Mouse (Mus musculus): Measurements from ENCODE around the gene Nos1. TPM values are rescaled to one million over a fixed set of nuclear protein-coding genes. Genes with fewer than 3 reads are reported as not detected.

The Nos1 gene
- polyA plus RNA-seq, 1 experiment, result 2.6 TPM

DNA sequence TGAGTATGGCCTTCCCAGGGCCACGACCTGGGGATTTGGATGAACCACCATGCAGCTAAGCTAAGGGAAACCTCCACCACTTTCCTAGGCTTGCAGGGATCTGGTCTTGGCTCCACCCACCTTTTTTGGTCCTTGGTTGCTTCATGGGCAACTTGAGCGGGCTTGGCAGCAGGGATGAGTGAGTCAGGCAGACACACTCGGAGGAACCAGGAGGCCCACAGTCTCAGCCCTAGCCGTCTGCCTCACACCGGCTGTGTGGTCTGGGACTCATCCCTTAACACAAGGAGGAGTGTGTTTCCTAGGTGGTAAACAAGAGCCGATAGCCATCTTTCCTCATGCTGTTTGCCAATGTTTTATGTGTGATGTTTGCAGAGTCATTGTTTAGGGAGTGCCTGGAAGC lies 9.2 kb downstream of the Nos1 start:
- H3K4me3 ChIP-seq (replicated peaks; ENCODE audit: extremely low read depth, low read depth, low read length), result no peak overlapping the region
- H3K4me1 ChIP-seq (ENCODE audit: control insufficient read depth, insufficient read depth, low read length), result no peaks in the 10 kb centered on the region
- TF ChIP-seq POLR2A (IDR thresholded peaks at IDR 0.05; ENCODE audit: borderline replicate concordance, extremely low read depth, low read depth, low read length), result no peak
- no peak for TF ChIP-seq CTCF (IDR thresholded peaks at IDR 0.05; ENCODE audit: insufficient read depth, low read length)
- DNase-seq, result no peak
- 45% methylated on average over 6 of the region's 6 CpGs for WGBS

DNA sequence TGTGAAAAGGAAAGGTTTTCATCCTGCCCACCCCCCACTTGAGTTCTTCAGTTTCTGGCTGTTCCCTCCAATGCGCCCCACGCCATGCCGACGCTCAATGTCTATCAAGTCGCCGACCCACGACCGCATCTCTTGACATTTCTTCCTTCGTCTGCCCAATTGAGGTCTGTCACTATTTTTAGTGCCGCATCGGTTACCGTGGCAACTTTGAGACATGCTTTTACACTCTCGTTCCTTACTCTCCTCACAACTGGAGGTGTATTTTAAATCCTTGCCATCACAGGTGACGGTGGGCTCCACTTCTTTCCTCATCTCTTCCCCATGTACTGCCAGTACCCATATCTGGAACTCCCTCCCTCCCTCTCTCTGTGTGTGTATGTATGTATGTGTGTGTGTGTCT lies 11.0 kb downstream of the Nos1 start:
- no peak overlapping the region for H3K4me3 ChIP-seq (replicated peaks; ENCODE audit: extremely low read depth, low read depth, low read length)
- no peaks in the 10 kb centered on the region for H3K4me1 ChIP-seq (ENCODE audit: control insufficient read depth, insufficient read depth, low read length)
- WGBS, result 76% methylated on average over 14 of the region's 14 CpGs
- DNase-seq, result no peak
- TF ChIP-seq POLR2A (IDR thresholded peaks at IDR 0.05; ENCODE audit: borderline replicate concordance, extremely low read depth, low read depth, low read length) (no peak), CTCF (IDR thresholded peaks at IDR 0.05; ENCODE audit: insufficient read depth, low read length) (no peak)

DNA sequence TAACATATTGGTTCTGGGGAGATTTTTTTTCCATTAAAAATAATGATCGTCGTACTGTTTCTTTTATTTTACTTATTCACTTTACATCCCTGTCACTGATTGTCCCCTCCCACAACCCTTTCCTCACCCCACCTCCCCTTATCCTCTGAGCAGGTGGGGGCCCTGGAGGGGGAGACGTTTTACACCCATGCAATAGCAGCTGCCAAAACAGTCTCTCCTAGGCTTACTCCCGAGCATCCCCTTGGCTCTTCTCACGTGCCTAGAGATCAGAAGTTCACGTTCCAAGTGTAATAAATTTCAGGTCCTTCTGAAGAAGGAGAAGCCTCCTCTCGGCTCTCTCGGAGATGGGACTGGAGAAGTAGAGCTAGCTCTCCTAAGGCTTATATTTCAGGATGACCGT lies 20.0 kb downstream of the Nos1 start:
- H3K4me1 ChIP-seq (ENCODE audit: control insufficient read depth, insufficient read depth, low read length), result no peaks in the 10 kb centered on the region
- TF ChIP-seq CTCF (IDR thresholded peaks at IDR 0.05; ENCODE audit: insufficient read depth, low read length) (no peak), POLR2A (IDR thresholded peaks at IDR 0.05; ENCODE audit: borderline replicate concordance, extremely low read depth, low read depth, low read length) (no peak)
- 65% methylated on average over 9 of the region's 9 CpGs for WGBS
- no peak overlapping the region for H3K4me3 ChIP-seq (replicated peaks; ENCODE audit: extremely low read depth, low read depth, low read length)
- no peak for DNase-seq

DNA sequence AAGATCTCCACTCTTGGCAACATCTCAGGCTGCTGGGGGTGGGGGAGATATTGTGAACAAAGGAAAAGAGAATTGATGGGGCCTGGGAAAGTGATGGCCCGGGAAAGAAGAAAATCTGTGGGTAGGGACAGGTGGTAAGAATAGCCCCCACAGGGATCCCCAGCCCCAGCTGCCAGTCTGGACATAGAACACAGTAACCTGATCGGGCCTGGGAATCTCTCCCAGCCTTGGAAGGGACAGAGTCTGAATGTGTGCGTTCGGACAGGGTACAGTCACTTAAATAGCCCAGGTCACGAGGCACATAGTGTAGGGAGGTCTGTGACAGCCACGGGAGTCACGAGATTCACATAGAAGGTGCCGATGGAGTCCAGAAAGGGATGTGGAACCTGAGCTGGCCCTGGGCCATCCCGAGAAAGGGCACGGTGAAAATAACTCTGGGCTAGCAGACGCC lies 21.3 kb downstream of the Nos1 start:
- 81% methylated on average over 11 of the region's 11 CpGs for WGBS
- DNase-seq, result no peak
- Histone ChIP-seq H3K4me1 (ENCODE audit: control insufficient read depth, insufficient read depth, low read length) (no peaks in the 10 kb centered on the region), H3K4me3 (replicated peaks; ENCODE audit: extremely low read depth, low read depth, low read length) (no peak overlapping the region)
- TF ChIP-seq CTCF (IDR thresholded peaks at IDR 0.05; ENCODE audit: insufficient read depth, low read length) (no peak), POLR2A (IDR thresholded peaks at IDR 0.05; ENCODE audit: borderline replicate concordance, extremely low read depth, low read depth, low read length) (no peak)

DNA sequence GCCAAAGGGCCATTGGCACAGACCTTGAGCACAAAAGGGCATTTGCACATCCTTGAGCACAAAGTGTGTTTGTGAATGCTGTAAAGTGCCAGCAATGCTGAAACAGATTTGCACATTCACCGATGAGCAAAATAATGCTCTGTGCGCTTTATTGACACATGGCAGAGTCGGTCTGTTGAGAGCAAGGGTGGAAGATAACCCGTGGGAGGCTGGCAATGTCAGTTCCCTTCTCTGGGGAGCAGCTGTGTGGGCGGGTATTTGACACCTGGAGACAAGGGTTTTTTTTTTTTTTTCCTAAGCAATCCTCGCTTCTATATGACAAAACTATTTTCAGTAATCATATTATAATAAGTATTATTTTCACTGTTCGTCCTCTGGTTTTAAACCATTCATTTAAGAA lies 22.7 kb downstream of the Nos1 start:
- no peak overlapping the region for H3K4me3 ChIP-seq (replicated peaks; ENCODE audit: extremely low read depth, low read depth, low read length)
- no peak for DNase-seq
- H3K4me1 ChIP-seq (ENCODE audit: control insufficient read depth, insufficient read depth, low read length), result no peaks in the 10 kb centered on the region
- WGBS, result 62% methylated on average over 7 of the region's 7 CpGs
- TF ChIP-seq CTCF (IDR thresholded peaks at IDR 0.05; ENCODE audit: insufficient read depth, low read length) (no peak), POLR2A (IDR thresholded peaks at IDR 0.05; ENCODE audit: borderline replicate concordance, extremely low read depth, low read depth, low read length) (no peak)

DNA sequence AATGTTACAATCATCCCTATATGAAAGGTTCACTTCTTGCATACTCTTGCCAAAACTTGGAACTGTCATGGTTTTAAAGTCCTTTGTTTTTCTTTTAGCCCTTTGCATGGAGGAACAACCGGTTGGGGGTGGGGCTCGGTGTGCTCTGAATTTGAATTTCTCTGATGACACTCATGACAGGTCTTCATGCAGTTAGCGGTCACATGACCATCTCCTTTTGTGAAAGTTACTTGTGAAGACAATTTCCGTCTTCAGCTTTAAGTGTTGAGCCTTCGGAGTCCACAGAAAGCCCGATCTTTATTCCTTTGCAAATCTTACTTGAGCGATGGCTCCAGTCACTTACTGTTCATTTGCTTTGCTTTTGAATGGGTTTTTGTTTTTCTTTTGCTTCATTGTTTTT lies 30.1 kb downstream of the Nos1 start:
- 86% methylated on average over 7 of the region's 7 CpGs for WGBS
- TF ChIP-seq POLR2A (IDR thresholded peaks at IDR 0.05; ENCODE audit: borderline replicate concordance, extremely low read depth, low read depth, low read length) (no peak), CTCF (IDR thresholded peaks at IDR 0.05; ENCODE audit: insufficient read depth, low read length) (no peak)
- Histone ChIP-seq H3K4me3 (replicated peaks; ENCODE audit: extremely low read depth, low read depth, low read length) (no peak overlapping the region), H3K4me1 (ENCODE audit: control insufficient read depth, insufficient read depth, low read length) (no peaks in the 10 kb centered on the region)
- no peak for DNase-seq

DNA sequence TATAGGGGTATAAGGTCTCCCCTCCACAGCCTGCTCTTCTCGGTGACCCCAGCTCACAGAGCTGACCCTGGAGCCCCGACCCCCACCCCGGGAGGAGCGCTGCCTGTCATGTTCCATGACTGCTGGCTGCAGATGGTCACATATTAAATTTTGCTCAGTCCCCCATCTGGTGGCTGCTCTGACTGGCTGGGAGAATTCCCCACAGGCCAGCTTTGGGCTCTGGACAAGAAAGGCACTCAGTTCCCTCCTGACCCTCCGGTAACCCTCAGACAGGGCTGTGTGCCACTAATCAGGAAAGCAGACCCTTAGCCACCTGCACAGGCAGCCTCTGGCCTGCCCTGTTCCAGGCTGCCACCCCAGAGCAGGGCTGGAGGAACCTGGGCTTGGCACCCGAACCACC lies 38.0 kb downstream of the Nos1 start:
- no peak for DNase-seq
- no peak for TF ChIP-seq CTCF (IDR thresholded peaks at IDR 0.05; ENCODE audit: insufficient read depth, low read length)
- no peak for TF ChIP-seq POLR2A (IDR thresholded peaks at IDR 0.05; ENCODE audit: borderline replicate concordance, extremely low read depth, low read depth, low read length)
- no peak overlapping the region for H3K4me3 ChIP-seq (replicated peaks; ENCODE audit: extremely low read depth, low read depth, low read length)
- H3K4me1 ChIP-seq (ENCODE audit: control insufficient read depth, insufficient read depth, low read length), result no peaks in the 10 kb centered on the region
- WGBS, result 78% methylated on average over 6 of the region's 6 CpGs

DNA sequence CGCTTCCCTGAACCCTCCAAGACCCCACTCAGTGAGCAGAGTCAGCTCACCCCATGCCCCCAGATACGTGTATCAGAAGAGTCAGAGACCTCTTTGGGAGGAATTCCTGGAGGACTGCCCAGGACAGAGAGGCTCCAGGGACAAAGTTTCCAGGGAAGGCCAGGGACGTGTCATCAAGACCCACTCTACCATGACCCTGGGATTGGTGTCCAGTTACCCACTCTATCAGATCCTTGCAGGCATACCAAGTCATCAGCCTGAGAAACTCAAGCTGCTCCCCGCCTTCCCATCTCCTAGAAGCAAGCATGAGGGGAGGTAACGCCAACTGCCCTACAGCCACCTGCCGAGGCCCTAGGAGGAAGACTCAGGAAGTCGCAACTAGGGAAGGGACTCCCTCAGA lies 39.6 kb downstream of the Nos1 start:
- no peak overlapping the region for H3K4me3 ChIP-seq (replicated peaks; ENCODE audit: extremely low read depth, low read depth, low read length)
- no peak for TF ChIP-seq CTCF (IDR thresholded peaks at IDR 0.05; ENCODE audit: insufficient read depth, low read length)
- H3K4me1 ChIP-seq (ENCODE audit: control insufficient read depth, insufficient read depth, low read length), result no peaks in the 10 kb centered on the region
- DNase-seq, result no peak
- WGBS, result 55% methylated on average over 7 of the region's 7 CpGs

DNA sequence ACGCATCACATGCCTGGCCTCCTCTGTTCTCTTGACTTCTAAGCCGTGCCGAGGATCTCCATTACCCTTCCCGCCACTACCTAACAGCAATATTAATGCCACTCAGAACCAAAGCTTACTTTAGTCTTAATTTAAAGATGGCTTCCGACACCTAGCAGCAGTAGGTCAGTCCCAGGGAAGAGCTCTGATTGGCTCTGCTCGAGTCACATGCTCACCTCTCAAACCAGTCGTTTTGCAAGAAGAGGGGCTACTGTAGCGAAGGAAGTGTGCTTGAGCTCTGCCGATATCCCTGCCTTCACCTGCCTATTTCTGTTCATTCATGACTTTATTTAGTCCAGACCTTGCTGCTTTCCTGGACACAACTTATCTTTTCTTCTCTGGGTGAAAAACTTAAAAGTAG lies 43.0 kb downstream of the Nos1 start:
- H3K4me3 ChIP-seq (replicated peaks; ENCODE audit: extremely low read depth, low read depth, low read length), result no peak overlapping the region
- H3K4me1 ChIP-seq (ENCODE audit: control insufficient read depth, insufficient read depth, low read length), result no peaks in the 10 kb centered on the region
- no peak for DNase-seq
- TF ChIP-seq CTCF (IDR thresholded peaks at IDR 0.05; ENCODE audit: insufficient read depth, low read length) (no peak), POLR2A (IDR thresholded peaks at IDR 0.05; ENCODE audit: borderline replicate concordance, extremely low read depth, low read depth, low read length) (no peak)
- WGBS, result 82% methylated on average over 9 of the region's 9 CpGs

DNA sequence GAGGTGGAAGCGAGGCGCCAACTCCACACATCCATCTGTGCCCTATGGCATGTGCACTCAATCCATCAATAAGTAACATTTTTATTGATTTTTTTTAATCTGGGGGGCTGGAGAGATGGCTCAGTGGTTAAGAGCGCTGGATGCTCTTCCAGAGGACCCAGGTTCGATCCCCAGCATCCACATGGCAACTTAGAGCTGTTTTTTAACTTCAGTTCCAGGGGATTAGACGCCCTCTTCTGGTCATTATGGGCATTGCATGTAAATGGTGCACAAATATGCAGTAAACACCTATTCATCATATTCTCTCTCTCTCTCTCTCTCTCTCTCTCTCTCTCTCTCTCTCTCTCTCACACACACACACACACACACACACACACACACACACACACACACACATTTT lies 43.7 kb downstream of the Nos1 start:
- H3K4me3 ChIP-seq (replicated peaks; ENCODE audit: extremely low read depth, low read depth, low read length), result no peak overlapping the region
- H3K4me1 ChIP-seq (ENCODE audit: control insufficient read depth, insufficient read depth, low read length), result no peaks in the 10 kb centered on the region
- WGBS, result 70% methylated on average over 5 of the region's 5 CpGs
- DNase-seq, result no peak
- TF ChIP-seq CTCF (IDR thresholded peaks at IDR 0.05; ENCODE audit: insufficient read depth, low read length), result no peak
- no peak for TF ChIP-seq POLR2A (IDR thresholded peaks at IDR 0.05; ENCODE audit: borderline replicate concordance, extremely low read depth, low read depth, low read length)

DNA sequence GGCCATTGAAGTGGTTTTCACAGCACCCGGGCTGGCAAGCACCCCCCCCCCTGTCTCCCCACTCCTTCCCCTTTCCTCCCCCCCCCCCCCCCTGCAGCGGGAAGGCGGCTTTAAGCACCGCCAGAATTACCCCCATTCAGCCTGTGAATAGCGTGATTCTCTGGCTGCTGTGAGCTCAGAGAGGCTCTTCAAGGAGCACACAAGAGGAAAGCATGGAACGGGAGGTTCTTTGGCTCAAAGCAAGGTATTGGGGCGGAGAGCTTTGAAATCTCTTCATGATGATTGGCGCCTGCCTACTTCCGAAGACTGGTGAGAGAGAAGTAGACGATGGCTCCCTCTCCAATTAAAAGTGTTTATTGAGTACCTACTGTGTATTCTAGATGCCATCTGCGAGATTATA lies 44.5 kb downstream of the Nos1 start:
- DNase-seq, result no peak
- H3K4me3 ChIP-seq (replicated peaks; ENCODE audit: extremely low read depth, low read depth, low read length), result no peak overlapping the region
- WGBS, result 51% methylated on average over 11 of the region's 11 CpGs

More for the DNA sequence above, 44.5 kb downstream of the Nos1 start:
- TF ChIP-seq CTCF (IDR thresholded peaks at IDR 0.05; ENCODE audit: insufficient read depth, low read length) (no peak), POLR2A (IDR thresholded peaks at IDR 0.05; ENCODE audit: borderline replicate concordance, extremely low read depth, low read depth, low read length) (no peak)
- H3K4me1 ChIP-seq (ENCODE audit: control insufficient read depth, insufficient read depth, low read length), result no peaks in the 10 kb centered on the region

All from lung, adult 2 months (tissue).